Mouse (Mus musculus): ENCODE data around the gene Mzt1. TPM values are rescaled to one million over a fixed set of nuclear protein-coding genes. Genes with fewer than 3 reads are reported as not detected.
A peak's percentile ranks its signal among the peaks of the same experiment; 100 is the strongest.
"Not testable (repeated sequence)": the region's sequence is repeated elsewhere in the genome, so short reads cannot be mapped to it uniquely, and the experiment has no call there.

Gene Mzt1
- polyA plus RNA-seq, 1 experiment from 2014 or later, result 96.5 TPM

- no peak overlapping the region for H3K4me3 ChIP-seq
- H3K27me3 ChIP-seq (ENCODE audit: poor library complexity, severe bottlenecking), result no peaks in the 10 kb centered on the region
- no peak for DNase-seq (ENCODE audit: extremely low spot score, low spot score)
- H3K9me3 ChIP-seq, result no peaks in the 10 kb centered on the region
- peaks cover 62% of the 10 kb centered on the region for H3K36me3 ChIP-seq (replicated peaks)
- no peak overlapping the region for H3K27ac ChIP-seq
- WGBS, result 86% methylated on average over 2 of the region's 2 CpGs
- H3K4me1 ChIP-seq, result peaks cover 6% of the 10 kb centered on the region; the same call in 1 of the 2 replicates
Observed at GRCm38 (mm10) chr14:99037703-99038102, 8.2 kb downstream of the Mzt1 start.

DNA sequence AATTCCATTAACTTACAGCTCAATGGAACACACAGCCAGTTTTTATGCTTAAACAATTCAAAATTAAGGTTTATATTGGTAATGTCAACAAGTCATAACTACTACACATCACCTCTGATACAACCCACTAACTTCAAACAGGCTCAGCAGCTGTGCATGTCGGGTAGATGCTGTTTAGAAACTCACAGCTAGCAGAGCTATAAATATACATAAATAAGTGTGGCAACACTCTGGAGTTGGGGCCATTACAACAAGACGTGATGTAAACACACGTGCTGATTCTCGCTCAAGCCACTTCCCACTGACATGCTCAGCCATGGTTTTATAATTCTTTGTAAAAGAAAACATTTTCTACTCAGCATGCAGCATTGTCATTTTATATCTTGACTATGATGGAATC lies 9.9 kb downstream of the Mzt1 start:
- no peak overlapping the region for H3K4me3 ChIP-seq
- WGBS, result 94% methylated on average over 4 of the region's 4 CpGs
- H3K27me3 ChIP-seq (ENCODE audit: poor library complexity, severe bottlenecking), result no peaks in the 10 kb centered on the region
- no peaks in the 10 kb centered on the region for H3K9me3 ChIP-seq
- no peak overlapping the region for H3K27ac ChIP-seq
- no peak for DNase-seq (ENCODE audit: extremely low spot score, low spot score)
- H3K4me1 ChIP-seq, result peaks cover under 1% of the 10 kb centered on the region; the same call in 1 of the 2 replicates
- H3K36me3 ChIP-seq (replicated peaks), result peaks cover 69% of the 10 kb centered on the region

GRCm38 (mm10) chr14:99034851-99035250 lies 11.1 kb downstream of the Mzt1 start:
- H3K27ac ChIP-seq; DNase-seq (ENCODE audit: extremely low spot score, low spot score); H3K4me1 ChIP-seq; H3K4me3 ChIP-seq; H3K27me3 ChIP-seq (ENCODE audit: poor library complexity, severe bottlenecking); H3K9me3 ChIP-seq: not testable (repeated sequence)
- peaks cover 64% of the 10 kb centered on the region for H3K36me3 ChIP-seq (replicated peaks)
- WGBS, result 95% methylated on average over 8 of the region's 8 CpGs

DNA sequence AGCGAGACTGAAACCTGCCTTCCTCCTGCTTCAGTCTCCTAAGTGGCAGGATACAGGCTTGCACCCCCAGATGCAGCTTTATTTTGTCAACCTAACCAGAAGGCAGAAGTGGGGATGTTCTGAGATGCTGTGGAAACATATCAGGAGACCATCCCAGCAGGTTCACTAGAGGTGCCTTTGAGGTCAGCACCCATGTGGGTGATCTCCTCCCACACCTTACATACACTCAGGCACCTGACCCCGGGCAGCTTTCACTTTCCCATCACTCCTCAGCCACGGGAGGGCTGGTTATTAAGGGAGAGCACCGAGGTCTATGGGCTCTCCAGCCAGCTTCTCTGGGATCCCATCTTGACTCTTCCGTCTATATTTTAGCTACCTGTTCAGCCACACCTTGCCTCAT lies 13.3 kb downstream of the Mzt1 start:
- DNase-seq (ENCODE audit: extremely low spot score, low spot score), result no peak
- WGBS, result 85% methylated on average over 5 of the region's 5 CpGs
- no peaks in the 10 kb centered on the region for H3K9me3 ChIP-seq
- H3K4me3 ChIP-seq, result no peak overlapping the region
- no peaks in the 10 kb centered on the region for H3K27me3 ChIP-seq (ENCODE audit: poor library complexity, severe bottlenecking)
- peaks cover 42% of the 10 kb centered on the region for H3K36me3 ChIP-seq (replicated peaks)
- no peak overlapping the region for H3K27ac ChIP-seq
- no peaks in the 10 kb centered on the region for H3K4me1 ChIP-seq

DNA sequence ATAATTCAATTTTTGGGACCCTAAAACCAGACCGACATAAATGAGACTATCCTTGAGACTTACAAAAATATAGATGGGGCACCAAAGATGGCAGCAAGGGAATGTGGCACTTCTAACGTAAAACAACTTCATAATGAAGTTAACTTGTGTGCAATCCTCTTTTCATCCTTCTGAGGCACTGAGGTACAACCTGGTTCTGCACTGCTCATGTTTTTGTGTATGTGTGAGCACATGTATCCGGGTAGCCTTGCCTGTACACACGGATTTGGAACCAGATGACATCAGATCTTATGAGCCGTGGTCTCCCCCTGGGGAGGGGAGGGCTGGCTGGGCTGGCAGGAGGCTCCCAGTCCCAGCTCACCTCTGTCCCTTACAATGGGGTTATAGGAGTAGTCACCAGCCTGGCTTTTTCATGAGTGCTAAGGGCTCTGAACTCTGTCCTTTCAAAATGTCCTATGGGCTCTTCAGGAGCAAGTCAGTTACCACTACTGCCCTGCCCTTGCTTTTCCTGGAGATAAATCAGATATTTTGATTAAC lies 14.5 kb downstream of the Mzt1 start:
- H3K9me3 ChIP-seq, result no peaks in the 10 kb centered on the region; the same call in 1 of the 2 replicates
- no peak overlapping the region for H3K4me3 ChIP-seq
- WGBS, result 84% methylated on average over 5 of the region's 5 CpGs
- H3K36me3 ChIP-seq (replicated peaks), result peaks cover 36% of the 10 kb centered on the region
- no peaks in the 10 kb centered on the region for H3K4me1 ChIP-seq
- no peaks in the 10 kb centered on the region for H3K27me3 ChIP-seq (ENCODE audit: poor library complexity, severe bottlenecking)
- H3K27ac ChIP-seq, result no peak overlapping the region
- DNase-seq (ENCODE audit: extremely low spot score, low spot score), result no peak

DNA sequence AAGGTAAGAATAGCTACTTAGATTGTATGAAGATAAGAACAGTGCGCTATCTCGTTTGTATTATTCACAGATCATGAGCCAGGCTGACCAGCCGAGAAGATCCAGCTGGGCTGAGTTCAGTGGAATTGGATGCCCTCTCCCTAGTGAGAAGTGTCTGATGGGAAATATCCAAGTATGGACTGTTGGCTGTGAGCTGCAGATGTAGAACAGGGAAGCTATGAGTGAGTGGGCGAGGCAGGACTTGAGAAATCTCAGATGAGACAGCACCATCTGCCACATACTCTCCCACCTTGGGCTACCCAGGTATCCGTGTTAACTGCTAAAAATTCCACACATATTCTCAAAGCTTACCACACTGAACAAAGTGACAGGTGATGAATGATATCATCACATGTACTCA lies 15.9 kb downstream of the Mzt1 start:
- DNase-seq (ENCODE audit: extremely low spot score, low spot score), result no peak
- Histone ChIP-seq H3K27me3 (ENCODE audit: poor library complexity, severe bottlenecking) (no peaks in the 10 kb centered on the region), H3K36me3 (replicated peaks) (peaks cover 23% of the 10 kb centered on the region), H3K9me3 (no peaks in the 10 kb centered on the region; the same call in 1 of the 2 replicates), H3K4me3 (no peak overlapping the region), H3K27ac (no peak overlapping the region), H3K4me1 (no peaks in the 10 kb centered on the region)
- WGBS, result 90% methylated on average over 5 of the region's 5 CpGs

DNA sequence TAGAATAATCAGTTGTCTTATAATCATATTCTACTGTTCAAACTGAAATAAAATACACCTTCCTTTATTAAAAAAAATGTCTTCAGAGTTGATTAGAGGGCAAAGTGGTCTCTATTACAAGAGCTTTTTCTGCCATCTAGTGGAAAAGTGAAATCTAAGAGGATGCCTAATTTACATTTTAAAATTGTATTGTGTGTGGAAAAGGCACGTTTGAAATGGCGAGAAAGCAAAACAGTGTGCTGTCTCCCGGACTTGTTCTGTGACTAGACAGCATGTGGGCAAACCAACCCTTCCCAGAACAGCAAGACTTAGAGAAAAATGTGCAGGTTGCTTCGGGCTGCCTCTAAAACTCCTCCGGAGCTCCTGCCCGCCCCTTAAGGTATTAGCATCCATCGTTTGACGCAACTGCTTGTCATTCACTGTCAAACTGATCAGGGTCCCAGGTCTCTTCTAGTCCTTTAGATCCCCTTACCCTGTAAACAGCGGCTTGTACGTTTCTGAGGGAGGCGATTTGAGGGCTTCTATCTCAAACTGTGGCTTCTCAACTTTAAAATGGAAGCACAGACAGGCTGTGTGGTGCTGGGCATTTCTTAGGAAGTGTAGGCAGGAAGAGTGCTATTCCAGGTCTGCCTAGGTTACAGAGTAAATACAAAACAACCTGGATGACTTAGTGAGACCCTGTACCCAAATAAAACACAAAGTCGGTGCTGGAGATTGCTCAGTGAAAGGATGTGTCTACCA lies 23.4 kb downstream of the Mzt1 start:
- Histone ChIP-seq H3K36me3 (replicated peaks) (no peaks in the 10 kb centered on the region), H3K4me1 (no peaks in the 10 kb centered on the region), H3K27ac (no peak overlapping the region), H3K27me3 (ENCODE audit: poor library complexity, severe bottlenecking) (no peaks in the 10 kb centered on the region), H3K4me3 (peak overlapping the region; percentile 23; the same call in 1 of the 2 replicates), H3K9me3 (no peaks in the 10 kb centered on the region; the same call in 1 of the 2 replicates)
- 53% methylated on average over 12 of the region's 12 CpGs for WGBS
- no peak for DNase-seq (ENCODE audit: extremely low spot score, low spot score)

DNA sequence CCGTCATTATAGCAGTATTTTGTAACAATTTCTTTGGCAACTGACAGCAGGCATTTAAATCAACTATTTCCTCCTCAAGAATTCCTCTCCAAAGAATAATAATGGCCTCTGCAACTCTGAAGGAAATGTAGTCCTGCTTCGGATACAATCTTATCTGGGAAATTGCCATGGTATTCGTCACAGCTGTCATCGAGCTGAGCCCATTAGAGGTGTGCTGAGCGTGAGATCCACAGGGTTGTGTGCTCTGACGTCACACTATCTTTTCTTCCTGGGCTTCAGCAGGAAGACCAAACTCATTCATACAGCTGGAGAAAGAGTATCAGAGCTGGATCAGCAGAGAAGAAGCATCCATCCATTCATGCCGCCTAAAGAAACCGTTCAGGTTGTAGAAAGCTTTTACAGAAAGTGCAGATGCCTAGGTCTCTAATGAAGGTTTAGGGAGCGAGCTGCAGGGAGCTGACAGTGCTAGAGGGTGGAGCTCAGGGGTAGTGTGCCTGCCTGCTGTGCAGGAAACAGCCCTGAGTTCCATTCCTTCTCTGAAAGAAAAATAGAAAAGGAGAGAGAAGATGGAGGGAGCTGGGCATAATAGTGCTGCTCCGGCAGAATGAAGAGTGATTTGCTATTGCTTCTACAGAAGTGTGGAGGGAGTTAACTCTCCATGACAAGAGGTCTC lies 26.7 kb downstream of the Mzt1 start:
- Histone ChIP-seq H3K9me3 (no peaks in the 10 kb centered on the region), H3K4me3 (no peak overlapping the region), H3K27me3 (ENCODE audit: poor library complexity, severe bottlenecking) (no peaks in the 10 kb centered on the region), H3K4me1 (no peaks in the 10 kb centered on the region), H3K36me3 (replicated peaks) (no peaks in the 10 kb centered on the region), H3K27ac (no peak overlapping the region)
- 73% methylated on average over 10 of the region's 10 CpGs for WGBS
- DNase-seq (ENCODE audit: extremely low spot score, low spot score), result no peak

DNA sequence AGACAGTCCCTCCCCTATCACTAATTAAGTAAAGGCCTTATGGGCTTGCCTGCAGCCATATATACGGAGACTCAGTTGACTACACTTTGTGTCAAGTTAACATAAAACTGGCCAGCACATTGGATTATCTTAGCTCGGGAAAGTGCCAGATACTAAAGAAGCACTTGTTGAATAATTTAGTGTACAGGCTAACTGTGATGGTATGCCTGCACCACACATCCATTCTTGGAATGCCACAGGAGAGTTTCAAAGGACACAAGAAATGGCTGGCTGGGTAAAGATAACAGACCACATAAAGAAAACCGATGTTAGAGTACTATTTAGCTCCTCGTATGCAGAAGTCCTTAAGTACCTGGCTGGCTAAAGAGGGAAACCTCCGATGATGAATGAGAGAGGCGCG lies 27.2 kb downstream of the Mzt1 start:
- Histone ChIP-seq H3K4me3 (no peak overlapping the region), H3K36me3 (replicated peaks) (no peaks in the 10 kb centered on the region), H3K27me3 (ENCODE audit: poor library complexity, severe bottlenecking) (no peaks in the 10 kb centered on the region), H3K27ac (no peak overlapping the region), H3K9me3 (no peaks in the 10 kb centered on the region), H3K4me1 (no peaks in the 10 kb centered on the region)
- 95% methylated on average over 7 of the region's 7 CpGs for WGBS
- DNase-seq (ENCODE audit: extremely low spot score, low spot score), result no peak

DNA sequence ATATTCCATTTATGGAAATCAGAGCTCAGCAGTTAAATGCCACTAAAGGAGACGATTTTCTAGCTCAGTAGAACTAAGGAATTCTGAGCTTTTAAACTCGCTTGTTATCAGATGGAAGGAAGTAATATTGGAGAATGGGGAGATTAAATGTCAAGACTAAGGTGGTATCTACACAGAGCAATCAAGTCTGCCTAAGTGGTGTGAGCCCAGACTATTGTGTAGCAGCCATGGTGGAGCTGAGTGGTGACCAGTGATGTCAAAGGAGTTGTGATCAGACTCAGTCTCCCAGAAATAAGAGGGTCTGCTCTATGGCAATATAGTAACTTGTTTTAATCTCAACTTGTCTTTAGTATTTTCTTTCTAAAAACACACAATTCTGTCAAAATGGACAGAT lies 35.0 kb downstream of the Mzt1 start:
- no peak for DNase-seq (ENCODE audit: extremely low spot score, low spot score)

GRCm38 (mm10) chr14:99010224-99010919 lies 35.6 kb downstream of the Mzt1 start:
- DNase-seq (ENCODE audit: extremely low spot score, low spot score), result no peak
- 85% methylated on average over 8 of the region's 8 CpGs for WGBS
- H3K27me3 ChIP-seq (ENCODE audit: poor library complexity, severe bottlenecking), result no peaks in the 10 kb centered on the region
- no peaks in the 10 kb centered on the region for H3K36me3 ChIP-seq (replicated peaks)
- no peak overlapping the region for H3K4me3 ChIP-seq
- H3K4me1 ChIP-seq, result peaks cover 3% of the 10 kb centered on the region; the same call in 1 of the 2 replicates
- no peak overlapping the region for H3K27ac ChIP-seq
- H3K9me3 ChIP-seq, result no peaks in the 10 kb centered on the region

More for the DNA sequence above, 35.0 kb downstream of the Mzt1 start:
- no peaks in the 10 kb centered on the region for H3K27me3 ChIP-seq (ENCODE audit: poor library complexity, severe bottlenecking)
- WGBS, result 74% methylated on average over 2 of the region's 2 CpGs
- no peak overlapping the region for H3K27ac ChIP-seq
- no peak overlapping the region for H3K4me3 ChIP-seq
- no peaks in the 10 kb centered on the region for H3K9me3 ChIP-seq
- peaks cover 3% of the 10 kb centered on the region; the same call in 1 of the 2 replicates for H3K4me1 ChIP-seq
- no peaks in the 10 kb centered on the region for H3K36me3 ChIP-seq (replicated peaks)

DNA sequence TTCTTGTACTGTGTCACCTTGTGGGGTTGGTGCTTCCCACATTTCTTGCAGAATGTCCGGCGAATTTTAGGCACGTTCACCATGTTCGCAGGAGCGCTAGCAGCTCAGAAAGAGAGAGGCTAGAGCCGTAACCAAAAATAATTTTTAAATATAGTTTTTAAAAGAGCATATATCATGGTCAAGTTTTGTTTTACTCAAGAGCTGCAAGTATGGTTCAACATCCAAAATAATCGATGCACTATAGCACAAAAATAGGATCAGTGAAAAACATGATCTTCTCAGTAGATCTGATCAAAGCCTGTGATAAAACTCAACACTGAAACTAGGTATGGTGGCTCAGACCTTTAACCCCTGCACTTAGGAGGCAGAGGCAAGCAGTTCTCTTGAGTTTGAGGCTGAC lies 51.7 kb downstream of the Mzt1 start, which contains the start of gene Rpl36a-ps1:
TSS of gene Rpl36a-ps1 (minus strand) at position 101 of the 400 bp plus-strand sequence.
- Histone ChIP-seq H3K9me3 (peaks cover 2% of the 10 kb centered on the region; the same call in 1 of the 2 replicates), H3K27ac (no peak within 1 kb of the TSS), H3K27me3 (ENCODE audit: poor library complexity, severe bottlenecking) (no peaks in the 10 kb centered on the region), H3K4me1 (no peaks in the 10 kb centered on the region; the same call in 1 of the 2 replicates), H3K4me3 (no peak within 1 kb of the TSS), H3K36me3 (replicated peaks) (no peaks in the 10 kb centered on the region)
- 96% methylated on average over 7 of the region's 7 CpGs for WGBS
- DNase-seq (ENCODE audit: extremely low spot score, low spot score), result no peak
